Mouse (Mus musculus) brain, embryonic 14.5 days (tissue): ENCODE data around the gene Mblac2.

Source experiments
- CTCF ChIP-seq: fragments of 200-500 bp; IDR thresholded peaks from 2 replicates; pipeline ENCODE4 v1.5.1; 2012; ENCODE audit warnings: inconsistent platforms, mild to moderate bottlenecking, moderate library complexity, borderline replicate concordance; ENCODE audit not compliant: insufficient read depth, insufficient read length; ENCODE audit errors: extremely low read depth
- POLR2A ChIP-seq: fragments of 200-500 bp; IDR thresholded peaks from 2 replicates; pipeline ENCODE4 v1.6.1; 2012; ENCODE audit warnings: mild to moderate bottlenecking, inconsistent platforms, borderline replicate concordance; ENCODE audit not compliant: poor library complexity, insufficient read depth, insufficient read length, severe bottlenecking; ENCODE audit errors: extremely low read depth

DNA sequence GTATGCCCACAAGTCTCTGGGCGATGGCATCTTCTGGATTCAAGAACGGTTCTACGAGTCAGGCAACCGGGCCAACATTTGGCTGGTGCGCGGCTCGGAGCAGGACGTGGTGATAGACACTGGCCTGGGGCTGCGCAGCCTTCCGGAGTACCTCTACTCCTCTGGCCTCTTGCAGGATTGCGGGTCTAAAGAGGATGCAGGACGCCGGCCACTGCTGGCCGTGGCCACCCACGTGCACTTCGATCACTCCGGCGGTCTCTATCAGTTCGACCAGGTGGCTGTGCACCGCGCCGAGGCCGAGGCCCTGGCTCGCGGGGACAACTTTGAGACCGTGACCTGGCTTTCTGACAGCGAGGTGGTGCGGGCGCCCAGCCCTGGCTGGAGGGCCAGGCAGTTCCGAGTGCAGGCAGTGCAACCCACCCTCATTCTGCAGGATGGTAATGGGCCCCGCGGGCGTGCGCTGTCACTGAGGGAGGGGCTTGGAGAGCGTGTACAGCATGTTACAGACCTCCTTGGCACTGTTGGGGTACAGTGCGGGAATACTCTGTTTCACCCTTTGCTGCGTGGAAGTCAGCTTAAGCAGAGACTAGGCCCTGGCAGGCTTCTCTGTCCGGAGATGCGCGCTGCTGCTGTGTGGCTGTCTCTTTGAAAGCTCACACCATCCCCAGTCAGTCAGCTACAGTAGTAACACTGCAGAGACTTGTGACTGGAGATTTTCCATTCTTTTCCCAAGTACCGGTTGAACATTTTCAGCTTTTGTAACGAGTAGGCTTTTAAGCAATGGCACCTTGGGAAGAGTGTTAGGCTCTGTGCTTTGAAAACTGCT lies 618 bp downstream of the Mblac2 start:
- TF ChIP-seq POLR2A (no peak), CTCF (no peak)
